Mouse (Mus musculus) MEL (cell line): ENCODE measurements at regions not wholly inside any gene's neighbourhood (a gene's known extent, or its start where the extent isn't known, plus 50 kb on each side); places are given as distances from the start of the nearest gene placed in this dataset.

Experiments used
- DNase-seq: peaks from one replicate; pipeline ENCODE4 v3.0.0; 2011; ENCODE audit warnings: low read depth, low spot score
- H3K27ac ChIP-seq: 2 replicates; pipeline ENCODE4 v1.5.1; 2012; ENCODE audit warnings: low read depth, mild to moderate bottlenecking, control low read depth, low read length, moderate library complexity; ENCODE audit not compliant: control insufficient read depth
- H3K27me3 ChIP-seq, 2 experiments: fragments of 150-350 bp in 1 of 2; sonication (generic) in 1 of 2; 2 replicates each; pipeline ENCODE4 v1.6.1; 2012; ENCODE audit warnings: low read length in 2 of 2, mild to moderate bottlenecking in 2 of 2, improper control_type of control experiment in 1 of 2, moderate library complexity in 1 of 2; ENCODE audit not compliant: insufficient read depth in 2 of 2, control insufficient read depth in 1 of 2
- H3K36me3 ChIP-seq, 2 experiments: 2 replicates each; pipeline ENCODE4 v1.6.1; 2012 to 2014; ENCODE audit warnings: low read length in 2 of 2, improper control_type of control experiment in 1 of 2, inconsistent platforms in 1 of 2, mild to moderate bottlenecking in 1 of 2; ENCODE audit not compliant: insufficient read depth in 2 of 2, control insufficient read depth in 1 of 2
- H3K4me1 ChIP-seq, 2 experiments: fragments of 150-350 bp in 1 of 2; sonication (generic) in 1 of 2; 2 replicates each; pipeline ENCODE4 v1.6.1; 2012; ENCODE audit warnings: low read length in 2 of 2, improper control_type of control experiment in 1 of 2, mild to moderate bottlenecking in 1 of 2; ENCODE audit not compliant: insufficient read depth in 2 of 2, control insufficient read depth in 1 of 2
- H3K4me3 ChIP-seq, 2 experiments: fragments of 150-350 bp in 1 of 2; sonication (generic) in 1 of 2; 2 replicates each; pipeline ENCODE4 v1.5.1; 2012; ENCODE audit warnings: low read depth in 2 of 2, low read length in 2 of 2, mild to moderate bottlenecking in 2 of 2, moderate library complexity in 2 of 2, control low read depth in 1 of 2, improper control_type of control experiment in 1 of 2; ENCODE audit not compliant: control insufficient read depth in 1 of 2, insufficient read depth in 1 of 2
- H3K79me2 ChIP-seq: 2 replicates; pipeline ENCODE4 v1.6.1; 2012; ENCODE audit warnings: mild to moderate bottlenecking, low read length, moderate library complexity; ENCODE audit not compliant: control insufficient read depth, poor library complexity, insufficient read depth
- H3K9ac ChIP-seq: 2 replicates; pipeline ENCODE4 v1.6.1; 2012; ENCODE audit warnings: low read depth, mild to moderate bottlenecking, control low read depth, low read length, moderate library complexity; ENCODE audit not compliant: control insufficient read depth, poor library complexity, severe bottlenecking
- H3K9me3 ChIP-seq: fragments of 150-350 bp; sonication (generic); replicated peaks from 2 replicates; pipeline ENCODE4 v1.6.1; 2012; ENCODE audit warnings: mild to moderate bottlenecking, low read length, improper control_type of control experiment, moderate library complexity; ENCODE audit not compliant: insufficient read depth
- CHD1 ChIP-seq: IDR thresholded peaks from 2 replicates; pipeline ENCODE4 v1.6.1; 2012; ENCODE audit warnings: low read depth, mild to moderate bottlenecking, inconsistent platforms, low read length, improper control_type of control experiment
- CTCF ChIP-seq, 3 experiments: IDR thresholded peaks in 2 of 3; conservative IDR thresholded peaks in 1 of 3; 2 replicates each; pipeline ENCODE4 v1.5.1; 2011 to 2012; ENCODE audit warnings: low read length in 3 of 3, low read depth in 2 of 3, mild to moderate bottlenecking in 2 of 3, improper control_type of control experiment in 1 of 3, inconsistent platforms in 1 of 3, mixed read lengths in 1 of 3, moderate library complexity in 1 of 3; ENCODE audit not compliant: control insufficient read depth in 1 of 3, insufficient read depth in 1 of 3, poor library complexity in 1 of 3, severe bottlenecking in 1 of 3
- E2F4 ChIP-seq: IDR thresholded peaks from 2 replicates; pipeline ENCODE4 v1.6.1; 2011; ENCODE audit warnings: low read depth, low read length, improper control_type of control experiment, borderline replicate concordance
- EP300 ChIP-seq, 2 experiments: IDR thresholded peaks; 2 replicates each; pipeline ENCODE4 v1.6.1; 2011; ENCODE audit warnings: improper control_type of control experiment in 2 of 2, low read length in 2 of 2, low read depth in 1 of 2, mild to moderate bottlenecking in 1 of 2
- KAT2A ChIP-seq: conservative IDR thresholded peaks from 2 replicates; pipeline ENCODE4 v1.6.1; 2012; ENCODE audit warnings: low read depth, low read length, improper control_type of control experiment, inconsistent platforms
- NELFE ChIP-seq: IDR thresholded peaks from 2 replicates; pipeline ENCODE4 v1.6.1; 2011; ENCODE audit warnings: low read depth, low read length, improper control_type of control experiment
- NRF1 ChIP-seq: IDR thresholded peaks from 2 replicates; pipeline ENCODE4 v1.6.1; 2014; ENCODE audit warnings: low read depth, mild to moderate bottlenecking, inconsistent platforms, low read length, improper control_type of control experiment, moderate library complexity; ENCODE audit not compliant: poor library complexity, insufficient read depth, severe bottlenecking
- POLR2A ChIP-seq, 2 experiments: IDR thresholded peaks; 2 replicates each; pipeline ENCODE4 v1.6.1; 2011 to 2012; ENCODE audit warnings: low read length in 2 of 2, mild to moderate bottlenecking in 2 of 2, control low read depth in 1 of 2, improper control_type of control experiment in 1 of 2, low read depth in 1 of 2, moderate library complexity in 1 of 2; ENCODE audit not compliant: control insufficient read depth in 1 of 2, insufficient read depth in 1 of 2, poor library complexity in 1 of 2
- POLR2AphosphoS5 ChIP-seq: IDR thresholded peaks from 2 replicates; pipeline ENCODE4 v1.6.1; 2012; ENCODE audit warnings: low read depth, borderline replicate concordance, mild to moderate bottlenecking, inconsistent platforms, low read length, moderate library complexity, mixed read lengths
- RAD21 ChIP-seq: IDR thresholded peaks from 2 replicates; pipeline ENCODE4 v1.6.1; 2011; ENCODE audit warnings: mild to moderate bottlenecking, low read depth, low read length, improper control_type of control experiment
- RCOR1 ChIP-seq: IDR thresholded peaks from 2 replicates; pipeline ENCODE4 v1.6.1; 2012; ENCODE audit warnings: low read depth, mild to moderate bottlenecking, inconsistent platforms, low read length, improper control_type of control experiment
- SIN3A ChIP-seq: IDR thresholded peaks from 2 replicates; pipeline ENCODE4 v1.6.1; 2012; ENCODE audit warnings: low read length, improper control_type of control experiment, inconsistent platforms
- SMC3 ChIP-seq: IDR thresholded peaks from 2 replicates; pipeline ENCODE4 v1.6.1; 2011; ENCODE audit warnings: low read depth, low read length, improper control_type of control experiment
- TBP ChIP-seq: IDR thresholded peaks from 2 replicates; pipeline ENCODE4 v1.8.0; 2011; ENCODE audit warnings: low read depth, low read length, improper control_type of control experiment
- TCF12 ChIP-seq: IDR thresholded peaks from 2 replicates; pipeline ENCODE4 v1.6.1; 2014; ENCODE audit warnings: low read depth, mild to moderate bottlenecking, inconsistent platforms, low read length, improper control_type of control experiment, moderate library complexity
- UBTF ChIP-seq: IDR thresholded peaks from 2 replicates; pipeline ENCODE4 v1.6.1; 2012; ENCODE audit warnings: low read depth, mild to moderate bottlenecking, inconsistent platforms, low read length, improper control_type of control experiment, moderate library complexity, borderline replicate concordance; ENCODE audit not compliant: insufficient read depth

DNA sequence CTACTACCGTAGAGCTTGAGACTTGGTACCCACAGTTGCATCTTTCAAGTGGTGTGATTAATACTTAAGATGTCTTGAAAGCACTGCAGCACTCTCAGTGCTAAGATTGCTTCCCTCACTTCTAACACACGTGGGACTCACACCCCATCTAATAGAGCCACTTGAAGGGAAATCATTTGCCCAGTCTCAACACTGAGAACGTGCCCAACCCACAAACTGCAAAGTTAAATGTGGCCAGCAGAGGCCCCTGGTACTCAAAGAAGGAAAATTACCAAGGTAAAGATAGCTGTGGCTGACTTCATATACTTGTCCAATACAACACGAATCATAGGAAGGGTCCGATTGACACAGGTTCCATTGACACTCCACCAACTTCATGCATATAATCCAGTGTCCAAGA is 238.4 kb upstream of the Rps6ka3 start:
- Histone ChIP-seq H3K27me3 (no peaks in the 10 kb centered on the region), H3K4me3 (no peak overlapping the region), H3K9me3 (no peaks in the 10 kb centered on the region), H3K79me2 (no peaks in the 10 kb centered on the region), H3K27ac (no peak overlapping the region), H3K9ac (no peak overlapping the region), H3K36me3 (no peaks in the 10 kb centered on the region), H3K4me1 (no peaks in the 10 kb centered on the region)
- peak; percentile 3 for DNase-seq
- TF ChIP-seq NRF1 (no peak), SMC3 (peak; percentile 30), CTCF (IDR thresholded peaks at IDR 0.05 in 2 of 3, conservative IDR thresholded peaks at IDR 0.05 in 1 of 3; ENCODE audit: control insufficient read depth in 1 of 3, insufficient read depth in 1 of 3, low read depth in 2 of 3, low read length in 3 of 3, poor library complexity in 1 of 3, severe bottlenecking in 1 of 3) (peak in 1 of 3 experiments; percentile 22; a peak in 1 of 6 replicates), RAD21 (peak; percentile 30), CHD1 (no peak)

DNA sequence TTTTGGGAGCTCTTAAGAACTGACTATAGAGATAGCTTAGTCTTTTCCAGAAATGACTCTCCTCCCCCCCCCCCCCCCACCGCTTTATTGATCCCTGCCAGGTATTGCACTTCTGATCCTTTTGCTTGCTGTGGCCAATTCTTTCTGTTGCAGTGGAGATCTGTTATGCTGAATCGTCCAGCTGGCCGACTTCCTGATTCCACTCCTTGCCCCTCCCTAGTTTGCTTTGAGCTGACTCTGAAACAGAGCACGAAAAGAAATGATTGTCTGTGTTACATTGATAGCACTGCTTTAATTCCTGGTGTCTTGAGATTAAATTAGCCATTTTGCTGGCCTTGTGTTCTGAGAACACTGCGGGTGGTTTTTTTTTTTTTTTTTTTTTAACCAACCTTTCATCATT is 233.5 kb upstream of the Rps6ka3 start:
- no peak overlapping the region for H3K4me3 ChIP-seq
- DNase-seq = no peak
- no peaks in the 10 kb centered on the region for H3K9me3 ChIP-seq
- H3K27ac ChIP-seq = no peak overlapping the region
- no peak for TF ChIP-seq TCF12
- TF ChIP-seq UBTF = no peak
- no peak for TF ChIP-seq POLR2AphosphoS5
- no peak for TF ChIP-seq RCOR1
- no peak for TF ChIP-seq KAT2A
- TF ChIP-seq E2F4 = no peak
- no peak for TF ChIP-seq TBP
- TF ChIP-seq CTCF (IDR thresholded peaks at IDR 0.05 in 2 of 3, conservative IDR thresholded peaks at IDR 0.05 in 1 of 3; ENCODE audit: control insufficient read depth in 1 of 3, insufficient read depth in 1 of 3, low read depth in 2 of 3, low read length in 3 of 3, poor library complexity in 1 of 3, severe bottlenecking in 1 of 3) = no peak
- TF ChIP-seq EP300 (IDR thresholded peaks at IDR 0.05; ENCODE audit: low read depth in 1 of 2, low read length in 2 of 2) = no peak
- TF ChIP-seq CHD1 = no peak
- TF ChIP-seq POLR2A (IDR thresholded peaks at IDR 0.05; ENCODE audit: control insufficient read depth in 1 of 2, insufficient read depth in 1 of 2, low read depth in 1 of 2, low read length in 2 of 2, poor library complexity in 1 of 2) = no peak
- H3K4me1 ChIP-seq = no peaks in the 10 kb centered on the region
- no peak overlapping the region for H3K9ac ChIP-seq
- no peaks in the 10 kb centered on the region for H3K79me2 ChIP-seq
- H3K36me3 ChIP-seq = no peaks in the 10 kb centered on the region
- H3K27me3 ChIP-seq = no peaks in the 10 kb centered on the region; a peak in 2 of 4 replicates

DNA sequence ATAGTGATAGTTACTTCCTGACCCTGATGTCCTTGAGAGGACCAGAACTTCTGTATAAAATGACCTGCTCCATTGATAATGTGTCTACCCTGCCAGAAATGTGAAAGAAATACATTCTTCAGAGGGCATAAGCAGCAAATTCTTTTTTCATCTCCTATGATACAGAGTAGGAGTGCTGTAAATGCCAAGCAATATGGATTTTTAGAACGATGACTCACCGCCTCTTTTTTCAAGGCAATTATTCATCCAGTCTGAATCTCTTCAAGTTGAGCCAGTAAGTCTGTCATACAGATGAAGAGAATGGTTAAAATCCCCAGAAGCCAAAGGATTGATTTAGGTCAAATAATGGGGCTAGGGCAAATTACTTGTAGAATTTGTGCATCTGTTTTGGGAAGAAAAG is 225.4 kb upstream of the Rps6ka3 start:
- H3K36me3 ChIP-seq = no peaks in the 10 kb centered on the region
- DNase-seq = no peak
- TF ChIP-seq SIN3A (no peak), E2F4 (no peak), RAD21 (no peak), NELFE (no peak)
- no peak overlapping the region for H3K27ac ChIP-seq
- no peaks in the 10 kb centered on the region for H3K4me1 ChIP-seq
- no peak overlapping the region for H3K9ac ChIP-seq
- no peak overlapping the region for H3K4me3 ChIP-seq
- no peaks in the 10 kb centered on the region for H3K9me3 ChIP-seq
- H3K79me2 ChIP-seq = no peaks in the 10 kb centered on the region
- H3K27me3 ChIP-seq = no peaks in the 10 kb centered on the region
